Mouse (Mus musculus) small intestine, adult 2 months (tissue): ENCODE measurements around the gene Fbxo47. TPM values are rescaled to one million over a fixed set of nuclear protein-coding genes. Genes with fewer than 3 reads are reported as not detected.

Experiments
- H3K27ac ChIP-seq: fragments of 200-500 bp; 2 replicates; pipeline ENCODE4 v1.5.1; 2012; ENCODE audit warnings: low read depth, low read length, control low read depth, inconsistent platforms; ENCODE audit not compliant: insufficient read depth
- H3K27me3 ChIP-seq: fragments of 200-500 bp; 2 replicates; pipeline ENCODE4 v1.6.1; 2012; ENCODE audit warnings: mild to moderate bottlenecking, moderate library complexity, low read length, inconsistent platforms; ENCODE audit not compliant: control insufficient read depth, insufficient read depth
- H3K36me3 ChIP-seq: fragments of 200-500 bp; 2 replicates; pipeline ENCODE4 v1.6.1; 2012; ENCODE audit warnings: mild to moderate bottlenecking, low read length, control low read depth, inconsistent platforms; ENCODE audit not compliant: control insufficient read depth, insufficient read depth
- H3K4me1 ChIP-seq: fragments of 200-500 bp; 2 replicates; pipeline ENCODE4 v1.6.1; 2012; ENCODE audit warnings: low read length, inconsistent platforms, mixed read lengths; ENCODE audit not compliant: control insufficient read depth, insufficient read depth, insufficient read length
- H3K4me3 ChIP-seq: fragments of 200-500 bp; 2 replicates; pipeline ENCODE4 v1.5.1; 2012; ENCODE audit warnings: low read depth, mild to moderate bottlenecking, control low read depth, inconsistent platforms, low read length, moderate library complexity
- CTCF ChIP-seq: fragments of 200-500 bp; IDR thresholded peaks from 2 replicates; pipeline ENCODE4 v1.5.1; 2012; ENCODE audit warnings: low read depth, mild to moderate bottlenecking, control low read depth, inconsistent platforms, low read length, moderate library complexity, mixed read lengths; ENCODE audit not compliant: insufficient replicate concordance, insufficient read length; ENCODE audit errors: extremely low read depth
- POLR2A ChIP-seq: fragments of 200-500 bp; IDR thresholded peaks from 2 replicates; pipeline ENCODE4 v1.6.1; 2012; ENCODE audit warnings: low read depth, mild to moderate bottlenecking, control low read depth, inconsistent platforms, low read length, moderate library complexity
- WGBS: fragments of 180-500 bp; shearing (Covaris S2); methylation state at CpG from one replicate; pipeline ENCODE4 v1.1.7; 2018; 5-methylcytosine and 5-hydroxymethylcytosine counted together
- polyA plus RNA-seq: library from polyadenylated mRNA; depleted of rRNA; stranded (reverse); fragments of >200 nt; gene quantifications from 2 replicates; pipeline ENCODE4 v1.2.3, GENCODE M21; 2012

Fbxo47 gene
- polyA plus RNA-seq, 1 experiment = not detected

GRCm38 (mm10) chr11:97830501-97830900 is 53.5 kb downstream of the Fbxo47 start:
- H3K4me3 ChIP-seq = no peak overlapping the region
- peaks cover 74% of the 10 kb centered on the region for H3K36me3 ChIP-seq
- H3K27ac ChIP-seq = peak overlapping the region; percentile 44; the same call in 1 of the 2 replicates
- WGBS = 76% methylated on average over 6 of the region's 6 CpGs
- H3K4me1 ChIP-seq = peaks cover 27% of the 10 kb centered on the region
- H3K27me3 ChIP-seq = no peaks in the 10 kb centered on the region
- TF ChIP-seq CTCF (no peak), POLR2A (no peak)

DNA sequence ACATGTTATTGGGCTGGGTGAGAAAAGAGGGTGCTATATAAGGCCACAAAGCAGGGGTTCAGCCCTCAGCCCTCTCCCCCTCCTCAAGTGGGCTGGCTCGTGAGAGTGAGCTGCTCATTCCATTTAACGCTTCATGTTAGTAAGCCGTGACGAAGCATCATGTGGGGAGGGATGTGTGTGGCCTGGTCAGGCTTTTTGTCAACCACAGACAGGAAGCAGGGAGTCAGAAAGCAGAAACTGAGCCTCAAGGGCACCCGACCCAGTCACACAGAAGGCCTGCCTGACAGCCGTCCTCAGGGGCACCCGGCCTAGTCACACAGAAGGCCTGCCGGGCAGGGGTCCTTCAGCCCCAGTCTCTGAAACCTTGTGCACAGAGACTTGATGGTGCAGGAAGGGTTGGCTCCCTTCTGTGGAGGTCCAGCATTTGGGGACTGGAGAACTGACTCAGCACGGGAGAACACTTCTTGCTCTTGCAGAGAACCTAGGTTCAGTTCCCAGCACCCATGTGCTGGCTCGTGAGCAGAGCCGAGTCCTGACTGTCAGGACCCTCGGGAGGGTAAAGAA is 54.0 kb downstream of the Fbxo47 start:
- whole genome bisulfite sequencing = 81% methylated on average over 12 of the region's 12 CpGs
- peak overlapping the region; percentile 44 for H3K27ac ChIP-seq
- H3K36me3 ChIP-seq = peaks cover 75% of the 10 kb centered on the region
- peaks cover 31% of the 10 kb centered on the region for H3K4me1 ChIP-seq
- TF ChIP-seq CTCF (no peak), POLR2A (no peak)
- H3K27me3 ChIP-seq = no peaks in the 10 kb centered on the region
- H3K4me3 ChIP-seq = no peak overlapping the region

- 78% methylated on average over 7 of the region's 7 CpGs for WGBS
- Histone ChIP-seq H3K36me3 (peaks cover 75% of the 10 kb centered on the region), H3K4me1 (peaks cover 37% of the 10 kb centered on the region), H3K27ac (no peak overlapping the region), H3K27me3 (no peaks in the 10 kb centered on the region), H3K4me3 (no peak overlapping the region)
- TF ChIP-seq POLR2A = no peak
- no peak for TF ChIP-seq CTCF
Observed at GRCm38 (mm10) chr11:97829365-97829764, 54.6 kb downstream of the Fbxo47 start.

- H3K27me3 ChIP-seq = no peaks in the 10 kb centered on the region
- WGBS = 93% methylated on average over 6 of the region's 6 CpGs
- peaks cover 49% of the 10 kb centered on the region for H3K4me1 ChIP-seq
- H3K36me3 ChIP-seq = peaks cover 72% of the 10 kb centered on the region
- H3K4me3 ChIP-seq = no peak overlapping the region
- TF ChIP-seq POLR2A = no peak
- TF ChIP-seq CTCF = no peak
- no peak overlapping the region for H3K27ac ChIP-seq
Observed at GRCm38 (mm10) chr11:97827654-97828053, 56.3 kb downstream of the Fbxo47 start.

- peak overlapping the region; percentile 76 for H3K27ac ChIP-seq
- TF ChIP-seq CTCF (no peak), POLR2A (no peak)
- peaks cover 74% of the 10 kb centered on the region for H3K36me3 ChIP-seq
- no peaks in the 10 kb centered on the region for H3K27me3 ChIP-seq
- H3K4me3 ChIP-seq = no peak overlapping the region
- peaks cover 53% of the 10 kb centered on the region for H3K4me1 ChIP-seq
- 28% methylated on average over 7 of the region's 7 CpGs for WGBS
Observed at GRCm38 (mm10) chr11:97826414-97826813, 57.5 kb downstream of the Fbxo47 start.

- Histone ChIP-seq H3K4me3 (no peak overlapping the region), H3K27ac (peak overlapping the region; percentile 76; the same call in 1 of the 2 replicates), H3K27me3 (no peaks in the 10 kb centered on the region), H3K36me3 (peaks cover 73% of the 10 kb centered on the region), H3K4me1 (peaks cover 56% of the 10 kb centered on the region)
- TF ChIP-seq CTCF (no peak), POLR2A (no peak)
- WGBS = 35% methylated on average over 9 of the region's 9 CpGs
Observed at GRCm38 (mm10) chr11:97825971-97826370, 58.0 kb downstream of the Fbxo47 start.

DNA sequence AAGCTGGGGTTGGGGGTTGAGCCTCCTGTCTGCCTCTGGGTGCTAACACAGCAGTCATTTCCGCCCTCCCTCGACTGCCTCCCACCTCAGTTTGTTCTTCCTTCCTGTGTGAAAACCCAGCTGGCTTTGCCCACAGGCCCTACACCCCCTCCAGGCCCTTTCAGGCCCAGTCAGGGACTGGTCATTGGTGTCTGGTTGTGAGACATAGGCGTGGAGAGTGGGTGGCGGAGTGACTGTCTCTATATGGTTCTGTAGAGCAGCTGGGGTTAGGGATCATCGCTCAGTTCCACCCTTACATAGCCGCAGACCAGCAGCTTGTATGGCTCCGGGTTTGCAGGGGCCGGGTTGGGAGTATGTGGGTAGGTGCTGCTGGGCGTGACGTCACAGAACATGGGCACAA is 58.7 kb downstream of the Fbxo47 start:
- WGBS = 75% methylated on average over 10 of the region's 10 CpGs
- peaks cover 54% of the 10 kb centered on the region for H3K4me1 ChIP-seq
- TF ChIP-seq POLR2A (no peak), CTCF (no peak)
- H3K27me3 ChIP-seq = no peaks in the 10 kb centered on the region
- peaks cover 69% of the 10 kb centered on the region for H3K36me3 ChIP-seq
- no peak overlapping the region for H3K4me3 ChIP-seq
- H3K27ac ChIP-seq = 0 out of 2 replicates have a peak overlapping the region, but pooled peaks have one; percentile 14
